Mouse (Mus musculus) 3T3-L1 (cell line): ENCODE measurements around the gene Cfd.
A peak's percentile ranks its signal among the peaks of the same experiment; 100 is the strongest.

Experiments used
- DNase-seq: peaks from one replicate; pipeline ENCODE4 v3.0.0-alpha.2; 2015; ENCODE audit warnings: low read depth, low spot score

Gene Cfd

DNA sequence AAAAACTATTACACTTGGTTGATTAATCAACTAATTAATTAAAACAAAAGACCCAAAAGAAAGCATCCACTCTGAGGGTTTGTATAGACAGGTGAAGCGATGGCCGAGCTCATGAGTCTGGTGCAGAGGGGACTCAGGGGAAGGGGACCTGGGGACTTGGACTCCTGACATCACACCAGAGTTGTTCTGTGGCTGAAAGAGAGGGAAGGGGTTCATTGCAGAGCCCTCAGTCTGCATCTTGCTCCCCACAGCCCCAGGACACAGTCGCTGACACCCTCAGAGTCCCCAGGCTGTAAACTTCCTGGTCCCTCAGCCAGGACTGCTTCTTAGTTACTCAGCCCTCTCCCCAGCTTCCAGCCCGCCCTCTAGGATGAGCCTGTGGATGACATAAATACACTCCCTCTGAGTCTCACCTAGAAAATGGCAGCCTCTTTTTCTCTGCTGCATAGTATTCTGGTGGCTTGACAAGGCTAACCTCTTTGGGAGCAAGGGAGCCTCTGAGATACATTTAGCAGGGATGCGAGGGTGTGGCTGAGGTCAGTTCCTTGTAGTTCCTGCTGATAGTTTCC lies 27.0 kb downstream of the Cfd start:
- no peak for DNase-seq

DNA sequence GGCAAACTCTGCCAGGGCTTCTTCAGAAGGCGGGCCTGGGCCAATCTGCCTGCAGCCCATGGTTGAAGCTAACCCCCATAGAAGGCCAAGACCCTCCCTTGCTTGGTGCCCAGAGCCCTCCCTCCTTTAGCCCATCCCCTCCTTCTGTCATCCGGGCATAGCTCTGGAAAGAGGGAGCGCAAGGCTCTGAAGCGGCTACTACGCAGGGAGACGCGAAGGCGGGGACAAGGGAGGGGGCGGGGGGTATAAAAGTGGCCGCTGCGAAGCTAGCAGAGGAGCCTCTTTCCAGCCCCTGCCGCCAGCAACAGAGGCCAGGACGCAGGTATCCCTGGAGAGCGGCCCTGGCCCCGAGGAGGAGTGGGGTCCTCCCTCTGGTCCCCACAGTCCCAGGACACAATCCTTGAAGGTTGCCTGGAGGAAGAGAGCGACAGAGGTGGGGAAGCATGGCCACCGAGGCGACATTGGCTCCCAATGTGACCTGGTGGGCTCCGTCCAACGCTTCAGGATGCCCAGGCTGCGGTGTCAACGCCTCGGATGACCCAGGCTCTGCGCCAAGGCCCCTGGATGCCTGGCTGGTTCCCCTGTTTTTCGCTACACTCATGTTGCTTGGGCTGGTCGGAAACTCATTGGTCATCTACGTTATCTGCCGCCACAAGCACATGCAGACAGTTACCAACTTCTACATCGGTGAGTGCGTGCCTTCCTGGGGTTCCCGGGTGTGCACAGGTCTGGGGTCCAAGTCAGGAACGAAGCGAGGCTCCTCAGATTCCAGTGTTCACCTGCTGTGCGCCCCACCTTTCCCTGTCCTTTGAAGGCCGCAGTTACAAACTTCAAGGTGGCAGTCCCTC lies 27.8 kb downstream of the Cfd start:
- no peak for DNase-seq

DNA sequence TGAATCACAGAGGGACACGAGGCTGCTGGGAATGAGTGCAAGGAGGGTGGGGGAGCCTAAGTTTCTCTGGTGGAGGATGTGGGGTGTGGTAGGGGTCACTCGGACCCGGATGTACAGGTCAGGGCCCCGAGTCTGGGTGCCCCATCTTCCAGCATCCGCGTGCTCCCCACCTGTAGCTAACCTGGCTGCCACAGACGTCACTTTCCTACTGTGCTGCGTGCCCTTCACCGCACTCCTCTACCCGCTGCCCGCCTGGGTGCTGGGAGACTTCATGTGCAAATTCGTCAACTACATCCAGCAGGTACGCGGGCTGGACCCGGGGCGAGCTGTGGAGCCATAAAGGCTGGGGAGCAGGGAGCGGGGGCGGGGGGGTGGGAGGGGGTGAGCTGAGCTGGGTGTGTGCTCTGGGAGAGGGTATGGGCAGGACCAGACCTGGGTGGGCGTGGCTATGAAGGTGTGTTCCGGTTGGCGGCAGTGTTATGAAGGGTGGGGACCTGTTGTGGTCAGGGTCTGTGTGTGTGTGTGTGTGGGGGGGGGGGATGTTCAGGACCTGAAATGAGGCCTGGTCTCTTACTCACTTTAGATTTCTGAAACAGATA lies 28.7 kb downstream of the Cfd start:
- DNase-seq, result no peak

GRCm38 (mm10) chr10:79920056-79920890 lies 29.6 kb downstream of the Cfd start:
- no peak for DNase-seq

DNA sequence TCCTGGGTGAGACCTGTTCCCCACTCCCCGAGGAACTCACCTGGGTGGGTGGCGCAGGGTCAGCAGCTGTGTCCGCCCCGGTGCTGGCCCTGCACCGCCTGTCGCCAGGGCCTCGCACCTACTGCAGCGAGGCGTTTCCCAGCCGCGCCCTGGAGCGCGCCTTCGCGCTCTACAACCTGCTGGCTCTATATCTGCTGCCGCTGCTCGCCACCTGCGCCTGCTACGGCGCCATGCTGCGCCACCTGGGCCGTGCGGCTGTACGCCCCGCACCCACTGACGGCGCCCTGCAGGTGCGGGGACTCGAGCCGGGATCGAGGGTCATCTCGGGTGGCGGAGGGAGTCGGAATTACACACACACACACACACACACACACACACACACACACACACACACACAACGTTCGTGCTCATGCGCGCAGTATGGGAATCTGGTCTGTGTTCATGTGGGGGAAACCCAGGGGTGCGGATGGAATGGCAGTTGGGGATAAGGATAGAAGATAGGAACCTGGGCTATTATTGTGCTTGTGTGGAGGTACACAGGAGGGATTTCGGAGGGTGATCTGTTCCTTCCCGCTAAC lies 30.4 kb downstream of the Cfd start, which contains the start of gene R3hdm4:
Gene R3hdm4, minus strand, starts transcription at position 251 of the 578 bp plus-strand sequence.
- DNase-seq, result no peak

GRCm38 (mm10) chr10:79921572-79921971 lies 30.9 kb downstream of the Cfd start:
- no peak for DNase-seq

GRCm38 (mm10) chr10:79924998-79925784 lies 34.5 kb downstream of the Cfd start:
- peak; percentile 82 for DNase-seq

DNA sequence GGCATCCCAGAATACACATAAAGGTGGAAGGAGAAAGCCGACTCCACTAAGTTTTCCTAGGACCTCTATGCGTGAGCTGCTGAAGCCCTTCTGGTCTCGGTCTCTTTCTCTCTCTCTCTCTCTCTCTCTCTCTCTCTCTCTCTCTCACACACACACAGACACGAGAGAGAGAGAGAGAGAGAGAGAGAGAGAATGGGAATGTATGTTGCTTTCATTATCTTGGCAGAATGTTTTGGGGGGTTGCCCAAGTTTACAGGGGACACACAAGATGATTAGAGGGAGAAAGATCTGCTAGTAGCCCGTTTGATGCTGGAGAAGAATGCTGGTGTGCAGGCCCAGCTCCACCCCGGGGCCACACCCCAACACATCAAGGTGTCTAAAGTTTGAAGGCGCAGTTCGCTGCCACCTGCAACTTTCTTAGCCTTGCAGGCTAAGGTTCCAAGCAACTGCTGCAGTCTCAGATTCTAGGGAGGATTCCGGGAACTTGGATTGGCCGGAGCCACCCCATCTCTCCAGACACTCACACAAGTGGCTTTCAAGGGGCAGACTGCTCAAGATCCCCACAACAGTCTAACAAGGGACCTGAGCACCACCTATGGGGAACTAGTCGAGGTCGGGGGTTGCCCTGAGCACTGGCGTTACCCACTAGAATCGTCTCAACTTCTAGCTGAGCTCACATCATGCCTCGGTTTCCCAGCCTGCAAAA lies 35.3 kb downstream of the Cfd start:
- peak; percentile 39 for DNase-seq

DNA sequence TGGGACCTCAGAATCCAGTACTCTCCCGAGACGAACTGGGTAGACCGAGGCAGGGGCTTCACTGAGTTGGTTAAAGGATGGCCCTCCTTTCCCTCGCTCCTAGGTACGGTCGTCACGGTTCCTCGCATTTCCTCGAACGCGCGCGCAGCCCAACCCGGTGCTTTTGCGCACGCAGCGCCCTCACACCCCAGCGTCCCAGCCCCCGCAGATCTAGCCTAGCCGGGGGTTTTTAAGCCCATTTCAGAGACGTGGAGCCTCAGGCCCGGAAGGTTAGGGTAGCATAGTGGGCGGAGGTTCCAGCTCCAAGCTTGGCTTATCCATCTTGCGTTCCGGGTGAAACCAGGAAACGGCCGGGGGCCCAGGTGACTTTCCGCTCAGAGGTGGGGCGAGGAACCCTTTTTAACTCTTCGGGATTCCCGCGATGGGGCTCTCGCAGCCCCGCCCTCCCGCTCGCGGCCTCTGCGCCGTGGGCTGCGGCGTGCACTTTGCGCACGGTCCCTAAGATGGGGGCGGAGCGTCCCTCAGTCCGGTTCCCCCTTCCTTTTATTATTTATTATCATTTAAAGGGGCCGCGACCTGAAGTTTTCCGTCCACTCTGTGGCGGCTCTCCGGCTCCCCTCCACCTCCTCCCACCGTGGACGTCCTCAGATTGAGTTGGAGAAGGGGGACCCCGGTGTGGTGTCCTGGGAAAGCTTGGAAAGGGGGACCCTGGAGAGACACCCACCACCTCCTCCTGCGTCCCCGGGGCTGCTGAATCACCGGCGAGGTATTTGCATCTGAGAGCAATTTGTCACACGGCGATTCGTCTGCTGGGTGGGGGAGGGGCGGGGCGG lies 36.1 kb downstream of the Cfd start, which contains the start of gene Arid3a:
Gene Arid3a, plus strand, starts transcription at position 553 of the 833 bp plus-strand sequence.
- DNase-seq, result peak; percentile 90

- DNase-seq, result peak; percentile 49
Measured at GRCm38 (mm10) chr10:79927324-79928029, 36.8 kb downstream of the Cfd start.

GRCm38 (mm10) chr10:79928030-79928694 lies 37.5 kb downstream of the Cfd start:
- peak; percentile 40 for DNase-seq

GRCm38 (mm10) chr10:79928907-79929701 lies 38.5 kb downstream of the Cfd start:
- DNase-seq, result no peak

GRCm38 (mm10) chr10:79929967-79930825 lies 39.5 kb downstream of the Cfd start:
- DNase-seq, result no peak

- no peak for DNase-seq
Measured at GRCm38 (mm10) chr10:79930826-79931186, 40.2 kb downstream of the Cfd start.

- no peak for DNase-seq
Measured at GRCm38 (mm10) chr10:79931797-79932196, 41.1 kb downstream of the Cfd start.

DNA sequence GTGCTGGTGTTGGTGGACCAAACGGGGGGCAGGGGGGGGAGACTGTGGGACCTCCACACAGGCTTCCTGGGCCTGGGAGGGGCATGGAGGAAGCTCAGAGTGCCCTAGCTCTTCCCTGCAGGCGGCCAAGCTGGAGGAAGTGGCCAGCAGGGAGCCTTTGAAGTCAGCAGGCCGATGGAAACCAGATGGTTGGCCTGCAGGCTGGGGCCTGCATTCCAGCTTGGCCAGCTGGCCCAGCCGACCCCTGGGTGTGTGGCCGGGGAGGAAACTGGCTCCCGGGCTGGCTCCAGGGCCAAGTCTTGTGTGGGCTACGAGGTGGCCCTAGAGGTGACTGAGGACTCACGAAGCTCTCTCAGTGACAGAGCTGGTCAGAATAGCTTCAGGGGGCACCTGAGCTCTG lies 42.1 kb downstream of the Cfd start:
- peak; percentile 83 for DNase-seq
